Mouse (Mus musculus) central nervous system, embryonic 11.5 days (tissue): ENCODE results near the gene Vmn1r130. TPM values are rescaled to one million over a fixed set of nuclear protein-coding genes. Genes with fewer than 3 reads are reported as not detected.

ENCODE experiments used
- polyA plus RNA-seq: library from polyadenylated mRNA; depleted of rRNA; stranded (reverse); fragments of >200 nt; gene quantifications from 2 replicates; pipeline ENCODE4 v1.2.3, GENCODE M21; 2012; rRNA removed

Vmn1r130 gene
- not detected in 2 replicates for polyA plus RNA-seq

GRCm38 (mm10) chr7:21511480-21511879 lies at the start of gene Vmn1r130:
Vmn1r130 (plus strand) TSS chr7:21511780.

GRCm38 (mm10) chr7:21545990-21546389 lies 34.4 kb downstream of the Vmn1r130 start, which contains the start of gene Vmn1r131:
Vmn1r131 (minus strand) TSS chr7:21546090.

Other genes starting within 250 kb of the Vmn1r130 start
- not detected in 2 replicates for gene Vmn1r125, start 239.6 kb upstream of the Vmn1r130 start, polyA plus RNA-seq
- not detected in 2 replicates for gene Vmn1r126, start 210.3 kb upstream of the Vmn1r130 start, polyA plus RNA-seq
- gene Vmn1r127, start 191.9 kb upstream of the Vmn1r130 start, polyA plus RNA-seq, result not detected in 2 replicates
- gene Vmn1r128, start 162.4 kb upstream of the Vmn1r130 start, polyA plus RNA-seq, result not detected in 2 replicates
- not detected in 2 replicates for gene Vmn1r129, start 150.5 kb upstream of the Vmn1r130 start, polyA plus RNA-seq
- not detected in 2 replicates for gene Gm6882, start 79.0 kb upstream of the Vmn1r130 start, polyA plus RNA-seq
- gene Vmn1r131, start 34.3 kb downstream of the Vmn1r130 start, polyA plus RNA-seq, result not detected in 2 replicates
- gene Vmn1r132, start 102.3 kb downstream of the Vmn1r130 start, polyA plus RNA-seq, result not detected in 2 replicates
- not detected in 2 replicates for gene Gm4175, start 249.7 kb downstream of the Vmn1r130 start, polyA plus RNA-seq